Mouse (Mus musculus): ENCODE results near the gene Olfr13. TPM values are rescaled to one million over a fixed set of nuclear protein-coding genes. Genes with fewer than 3 reads are reported as not detected.
"Not testable (repeated sequence)": the region's sequence is repeated elsewhere in the genome, so short reads cannot be mapped to it uniquely, and the experiment has no call there.

The Olfr13 gene
- polyA plus RNA-seq, 1 experiment from 2014 or later = not detected

DNA sequence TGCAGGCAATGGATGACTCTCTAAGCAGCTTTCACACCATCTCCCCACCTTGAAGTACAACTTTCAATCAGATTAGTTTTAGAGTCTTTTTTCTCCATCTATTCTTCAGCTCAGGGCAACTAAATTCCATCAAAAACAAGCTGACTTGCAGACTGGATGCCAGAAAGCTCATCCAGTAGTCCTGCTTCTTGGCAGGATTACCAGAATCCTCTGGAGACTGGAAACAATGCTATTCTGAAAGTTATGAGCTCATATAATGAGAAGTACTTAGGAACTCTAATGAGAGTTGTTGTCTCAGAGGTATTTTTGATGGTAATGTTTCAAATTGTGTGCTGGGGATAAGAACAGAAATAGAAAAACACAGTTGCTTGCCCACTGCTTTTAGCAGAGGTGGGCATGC, 24.8 kb downstream of the Olfr13 start, which contains the start of gene Olfr435:
Olfr435 (plus strand) TSS at position 366 of the 400 bp plus-strand sequence.
- Histone ChIP-seq H3K9me3 (ENCODE audit: control insufficient read depth, low read length) (no peaks in the 10 kb centered on the region), H3K27ac (replicated peaks; ENCODE audit: low read depth, low read length) (no peak within 1 kb of the TSS), H3K4me3 (ENCODE audit: low read depth, low read length) (no peak within 1 kb of the TSS), H3K9ac (ENCODE audit: low read length) (no peak within 1 kb of the TSS), H3K4me1 (ENCODE audit: control insufficient read depth, insufficient read depth, low read length) (no peaks in the 10 kb centered on the region), H3K36me3 (ENCODE audit: control insufficient read depth, insufficient read depth, low read length) (no peaks in the 10 kb centered on the region), H3K4me2 (ENCODE audit: low read depth, severe bottlenecking) (no peak within 1 kb of the TSS), H3K27me3 (ENCODE audit: control insufficient read depth, insufficient read depth, low read length) (no peaks in the 10 kb centered on the region)
- ATAC-seq (ENCODE audit: insufficient number of reproducible peaks, low FRiP score, low TSS enrichment, low read depth) (no peak), DNase-seq (ENCODE audit: low spot score) (no peak)

GRCm38 (mm10) chr6:43198094-43198493, 26.2 kb downstream of the Olfr13 start:
- 86% methylated on average over 3 of the region's 3 CpGs for WGBS
- no peaks in the 10 kb centered on the region for H3K4me1 ChIP-seq (ENCODE audit: control insufficient read depth, insufficient read depth, low read length)
- no peak overlapping the region for H3K9ac ChIP-seq (ENCODE audit: low read length)
- DNase-seq (ENCODE audit: low spot score) (no peak), ATAC-seq (ENCODE audit: insufficient number of reproducible peaks, low FRiP score, low TSS enrichment, low read depth) (no peak)
- H3K27ac ChIP-seq (replicated peaks; ENCODE audit: low read depth, low read length) = no peak overlapping the region
- H3K36me3 ChIP-seq (ENCODE audit: control insufficient read depth, insufficient read depth, low read length) = no peaks in the 10 kb centered on the region
- H3K4me2 ChIP-seq (ENCODE audit: low read depth, severe bottlenecking) = no peak overlapping the region
- no peaks in the 10 kb centered on the region for H3K27me3 ChIP-seq (ENCODE audit: control insufficient read depth, insufficient read depth, low read length)
- no peak overlapping the region for H3K4me3 ChIP-seq (ENCODE audit: low read depth, low read length)
- no peaks in the 10 kb centered on the region for H3K9me3 ChIP-seq (ENCODE audit: control insufficient read depth, low read length)

DNA sequence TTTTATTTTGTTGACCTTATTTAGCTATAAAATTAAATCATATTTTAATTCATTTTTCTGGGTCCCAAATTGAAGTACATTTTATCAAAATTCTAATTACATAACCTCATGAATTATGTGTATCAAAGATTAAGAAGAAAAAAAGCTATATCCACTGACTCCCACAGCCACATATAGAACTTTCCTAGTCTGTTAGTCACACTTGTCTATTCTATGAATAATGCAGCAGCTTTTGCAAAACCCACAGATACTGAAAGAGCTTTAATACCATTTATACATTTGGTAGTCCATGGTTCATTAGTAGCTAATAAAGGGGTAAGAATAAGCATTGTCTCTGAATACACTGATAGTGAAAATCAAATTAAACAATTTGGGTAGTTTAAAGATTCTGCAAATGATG, 30.8 kb downstream of the Olfr13 start:
- ATAC-seq (ENCODE audit: insufficient number of reproducible peaks, low FRiP score, low TSS enrichment, low read depth) (no peak), DNase-seq (ENCODE audit: low spot score) (no peak)
- Histone ChIP-seq H3K36me3 (ENCODE audit: control insufficient read depth, insufficient read depth, low read length) (no peaks in the 10 kb centered on the region), H3K9ac (ENCODE audit: low read length) (no peak overlapping the region), H3K9me3 (ENCODE audit: control insufficient read depth, low read length) (no peaks in the 10 kb centered on the region), H3K27me3 (ENCODE audit: control insufficient read depth, insufficient read depth, low read length) (no peaks in the 10 kb centered on the region), H3K4me3 (ENCODE audit: low read depth, low read length) (no peak overlapping the region), H3K4me1 (ENCODE audit: control insufficient read depth, insufficient read depth, low read length) (no peaks in the 10 kb centered on the region), H3K27ac (replicated peaks; ENCODE audit: low read depth, low read length) (no peak overlapping the region), H3K4me2 (ENCODE audit: low read depth, severe bottlenecking) (no peak overlapping the region)

DNA sequence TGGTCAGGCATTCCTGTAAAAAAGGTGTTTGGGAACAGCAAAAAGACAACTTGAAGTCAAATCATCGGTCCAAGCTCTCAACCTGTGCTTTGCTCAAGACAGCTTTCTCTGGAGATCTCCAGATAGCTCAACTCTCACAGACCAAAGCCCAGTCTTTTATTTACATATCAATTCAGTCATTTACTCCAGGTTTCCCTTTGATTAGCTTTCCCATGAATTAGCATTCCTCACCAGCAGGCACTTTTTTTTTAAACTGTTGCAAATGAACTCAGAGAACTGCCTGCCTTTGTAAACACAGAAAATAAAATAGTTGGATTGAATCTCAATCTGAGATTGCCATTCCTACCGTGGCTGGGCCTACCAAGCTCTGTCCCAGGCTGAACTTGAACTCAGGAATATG, 33.4 kb downstream of the Olfr13 start:
- no peak overlapping the region for H3K9ac ChIP-seq (ENCODE audit: low read length)
- no peak for DNase-seq (ENCODE audit: low spot score)
- 39% methylated on average over 2 of the region's 2 CpGs for WGBS
- H3K27me3 ChIP-seq (ENCODE audit: control insufficient read depth, insufficient read depth, low read length) = no peaks in the 10 kb centered on the region
- no peak for ATAC-seq (ENCODE audit: insufficient number of reproducible peaks, low FRiP score, low TSS enrichment, low read depth)
- no peak overlapping the region for H3K27ac ChIP-seq (replicated peaks; ENCODE audit: low read depth, low read length)
- H3K4me1 ChIP-seq (ENCODE audit: control insufficient read depth, insufficient read depth, low read length) = no peaks in the 10 kb centered on the region
- H3K36me3 ChIP-seq (ENCODE audit: control insufficient read depth, insufficient read depth, low read length) = no peaks in the 10 kb centered on the region
- no peak overlapping the region for H3K4me3 ChIP-seq (ENCODE audit: low read depth, low read length)
- no peaks in the 10 kb centered on the region for H3K9me3 ChIP-seq (ENCODE audit: control insufficient read depth, low read length)
- no peak overlapping the region for H3K4me2 ChIP-seq (ENCODE audit: low read depth, severe bottlenecking)

DNA sequence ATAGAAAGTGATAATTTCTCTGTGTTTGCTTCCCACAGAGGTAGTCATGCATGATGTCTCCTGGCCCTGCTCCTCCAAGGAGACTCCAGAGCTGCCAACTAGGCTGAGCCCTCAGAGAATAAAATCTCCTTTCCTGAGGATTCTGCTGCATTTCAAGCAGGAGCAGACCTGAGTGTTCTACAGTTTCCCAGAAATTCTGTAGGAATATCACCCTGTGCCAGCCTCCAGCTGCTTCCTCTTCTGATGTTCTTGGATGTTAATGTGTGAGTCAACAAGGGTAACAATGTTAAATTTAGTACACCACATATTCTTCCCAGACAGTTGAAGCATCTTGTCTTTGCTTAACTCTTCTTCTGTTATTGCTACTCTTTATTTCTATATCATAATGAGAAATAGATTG, 40.9 kb downstream of the Olfr13 start, which contains the start of gene Olfr434:
Olfr434 (plus strand) TSS at position 149 of the 400 bp plus-strand sequence.
- H3K4me3 ChIP-seq (ENCODE audit: low read depth, low read length); H3K4me2 ChIP-seq (ENCODE audit: low read depth, severe bottlenecking); H3K9ac ChIP-seq (ENCODE audit: low read length); DNase-seq (ENCODE audit: low spot score); H3K27ac ChIP-seq (replicated peaks; ENCODE audit: low read depth, low read length); H3K4me1 ChIP-seq (ENCODE audit: control insufficient read depth, insufficient read depth, low read length); H3K27me3 ChIP-seq (ENCODE audit: control insufficient read depth, insufficient read depth, low read length); H3K36me3 ChIP-seq (ENCODE audit: control insufficient read depth, insufficient read depth, low read length); ATAC-seq (ENCODE audit: insufficient number of reproducible peaks, low FRiP score, low TSS enrichment, low read depth); H3K9me3 ChIP-seq (ENCODE audit: control insufficient read depth, low read length): not testable (repeated sequence)

Other genes starting within 250 kb of the Olfr13 start
- not detected in 2 replicates for gene Olfr444, start 223.1 kb upstream of the Olfr13 start, polyA plus RNA-seq (2014; fragmentation: Nextera tagmentation; extraction: Ambion mirVana)
- not detected in 2 replicates for gene Olfr441, start 65.8 kb upstream of the Olfr13 start, polyA plus RNA-seq (2014; fragmentation: Nextera tagmentation; extraction: Ambion mirVana)
- not detected in 2 replicates for gene Olfr237-ps1, start 25.6 kb upstream of the Olfr13 start, polyA plus RNA-seq (2014; fragmentation: Nextera tagmentation; extraction: Ambion mirVana)
- gene Olfr437, start 8.9 kb upstream of the Olfr13 start, polyA plus RNA-seq (2014; fragmentation: Nextera tagmentation; extraction: Ambion mirVana) = not detected in 2 replicates
- gene Olfr435, start 25.0 kb downstream of the Olfr13 start, polyA plus RNA-seq (2014; fragmentation: Nextera tagmentation; extraction: Ambion mirVana) = not detected in 2 replicates
- gene Olfr434, start 40.9 kb downstream of the Olfr13 start, polyA plus RNA-seq (2014; fragmentation: Nextera tagmentation; extraction: Ambion mirVana) = not detected in 2 replicates
- gene Olfr47, start 59.4 kb downstream of the Olfr13 start, polyA plus RNA-seq (2014; fragmentation: Nextera tagmentation; extraction: Ambion mirVana) = not detected in 2 replicates
- 5.1 and 7.5 TPM in 2 replicates for gene Arhgef5, start 93.4 kb downstream of the Olfr13 start, polyA plus RNA-seq (2014; fragmentation: Nextera tagmentation; extraction: Ambion mirVana)
- not detected in 2 replicates for gene Nobox, start 137.4 kb downstream of the Olfr13 start, polyA plus RNA-seq (2014; fragmentation: Nextera tagmentation; extraction: Ambion mirVana)

Measured in limb, embryonic 11.5 days (tissue).